Mouse (Mus musculus) hindbrain, embryonic 11.5 days (tissue): Measurements from ENCODE around the gene Nedd4. TPM values are rescaled to one million over a fixed set of nuclear protein-coding genes. Genes with fewer than 3 reads are reported as not detected.

Experiments
- ATAC-seq: fragments of 200-750 bp; cut with Nextera tagmentation; 2 replicates; pipeline ENCODE4 v1.8.0; 2017; ENCODE audit warnings: mild to moderate bottlenecking, moderate TSS enrichment, moderate library complexity; ENCODE audit not compliant: low FRiP score
- DNase-seq: peaks from one replicate; pipeline ENCODE4 v3.0.0-alpha.2; 2015; ENCODE audit warnings: low spot score
- H3K27ac ChIP-seq: fragments of 300-500 bp; sonication (generic); 2 replicates; pipeline ENCODE4 v1.5.1; 2014; ENCODE audit warnings: mild to moderate bottlenecking, low read depth, low read length
- H3K27me3 ChIP-seq: fragments of 300-500 bp; sonication (generic); 2 replicates; pipeline ENCODE4 v1.6.1; 2014; ENCODE audit warnings: mild to moderate bottlenecking, low read length, moderate library complexity, mixed read lengths; ENCODE audit not compliant: control insufficient read depth, insufficient read depth
- H3K36me3 ChIP-seq: fragments of 300-500 bp; sonication (generic); 2 replicates; pipeline ENCODE4 v1.6.1; 2014; ENCODE audit warnings: mild to moderate bottlenecking, low read length, moderate library complexity, mixed read lengths; ENCODE audit not compliant: control insufficient read depth, insufficient read depth
- H3K4me1 ChIP-seq: fragments of 300-500 bp; sonication (generic); replicated peaks from 2 replicates; pipeline ENCODE4 v1.6.1; 2014; ENCODE audit warnings: low read length, mixed read lengths; ENCODE audit not compliant: control insufficient read depth, insufficient read depth
- H3K4me2 ChIP-seq: fragments of 300-500 bp; sonication (generic); replicated peaks from 2 replicates; pipeline ENCODE4 v1.6.1; 2014; ENCODE audit warnings: mild to moderate bottlenecking, low read depth, low read length
- H3K4me3 ChIP-seq: fragments of 300-500 bp; sonication (generic); 2 replicates; pipeline ENCODE4 v1.5.1; 2014; ENCODE audit warnings: low read depth, low read length
- H3K9ac ChIP-seq: fragments of 300-500 bp; sonication (generic); 2 replicates; pipeline ENCODE4 v1.6.1; 2014; ENCODE audit warnings: low read depth, low read length
- H3K9me3 ChIP-seq: fragments of 300-500 bp; sonication (generic); 2 replicates; pipeline ENCODE4 v1.6.1; 2016; ENCODE audit warnings: low read length; ENCODE audit not compliant: control insufficient read depth
- WGBS: fragments of 180-500 bp; shearing (Covaris S2); extraction: QIAGEN DNeasy Blood & Tissue Kit; methylation state at CpG from one replicate; pipeline ENCODE4 v1.1.7; 2014; 5-methylcytosine and 5-hydroxymethylcytosine counted together
- polyA plus RNA-seq: library from polyadenylated mRNA; unstranded; fragments of >200 nt; fragmentation: Nextera tagmentation; extraction: Ambion mirVana; gene quantifications from 2 replicates; pipeline ENCODE4 v1.2.1, GENCODE M21; 2014

Gene Nedd4
- polyA plus RNA-seq, 1 experiment from 2014 or later: 708 TPM

- no peaks in the 10 kb centered on the region for H3K4me1 ChIP-seq
- WGBS: 98% methylated on average over 2 of the region's 2 CpGs
- H3K9ac ChIP-seq: no peak overlapping the region
- H3K27ac ChIP-seq: no peak overlapping the region
- H3K36me3 ChIP-seq: 0 out of 2 replicates have a peak, but pooled peaks cover 6% of the 10 kb centered on the region
- no peak overlapping the region for H3K4me2 ChIP-seq
- ATAC-seq (no peak), DNase-seq (no peak)
- no peak overlapping the region for H3K4me3 ChIP-seq
- no peaks in the 10 kb centered on the region for H3K9me3 ChIP-seq
- H3K27me3 ChIP-seq: no peaks in the 10 kb centered on the region
Measured at GRCm38 (mm10) chr9:72707999-72708398, 45.9 kb downstream of the Nedd4 start.

GRCm38 (mm10) chr9:72708690-72709089 lies 46.5 kb downstream of the Nedd4 start:
- Histone ChIP-seq H3K4me1 (no peaks in the 10 kb centered on the region), H3K27ac (no peak overlapping the region), H3K9me3 (no peaks in the 10 kb centered on the region), H3K27me3 (no peaks in the 10 kb centered on the region), H3K9ac (no peak overlapping the region), H3K36me3 (peaks cover 5% of the 10 kb centered on the region; the same call in 1 of the 2 replicates), H3K4me2 (no peak overlapping the region), H3K4me3 (no peak overlapping the region)
- ATAC-seq (no peak), DNase-seq (no peak)
- WGBS: 90% methylated on average over 5 of the region's 5 CpGs

GRCm38 (mm10) chr9:72710060-72710459 lies 47.9 kb downstream of the Nedd4 start:
- ATAC-seq: no peak
- H3K4me2 ChIP-seq: no peak overlapping the region
- DNase-seq: no peak
- H3K4me1 ChIP-seq: no peaks in the 10 kb centered on the region
- WGBS: 82% methylated on average over 5 of the region's 5 CpGs
- no peaks in the 10 kb centered on the region for H3K27me3 ChIP-seq
- H3K4me3 ChIP-seq: no peak overlapping the region
- peaks cover 10% of the 10 kb centered on the region; the same call in 1 of the 2 replicates for H3K36me3 ChIP-seq
- H3K27ac ChIP-seq: no peak overlapping the region
- no peak overlapping the region for H3K9ac ChIP-seq
- H3K9me3 ChIP-seq: no peaks in the 10 kb centered on the region

- no peak overlapping the region for H3K4me2 ChIP-seq
- no peaks in the 10 kb centered on the region for H3K27me3 ChIP-seq
- WGBS: 91% methylated on average over 4 of the region's 4 CpGs
- H3K4me3 ChIP-seq: no peak overlapping the region
- no peak overlapping the region for H3K27ac ChIP-seq
- no peak overlapping the region for H3K9ac ChIP-seq
- ATAC-seq (no peak), DNase-seq (no peak)
- H3K9me3 ChIP-seq: no peaks in the 10 kb centered on the region
- no peaks in the 10 kb centered on the region for H3K4me1 ChIP-seq
- H3K36me3 ChIP-seq: peaks cover 23% of the 10 kb centered on the region
Measured at GRCm38 (mm10) chr9:72714945-72715344, 52.8 kb downstream of the Nedd4 start.

- DNase-seq (no peak), ATAC-seq (no peak)
- no peaks in the 10 kb centered on the region for H3K9me3 ChIP-seq
- 97% methylated on average over 7 of the region's 7 CpGs for WGBS
- no peak overlapping the region for H3K4me3 ChIP-seq
- H3K36me3 ChIP-seq: peaks cover 26% of the 10 kb centered on the region
- no peaks in the 10 kb centered on the region for H3K4me1 ChIP-seq
- no peaks in the 10 kb centered on the region for H3K27me3 ChIP-seq
- H3K4me2 ChIP-seq: no peak overlapping the region
- no peak overlapping the region for H3K9ac ChIP-seq
- H3K27ac ChIP-seq: no peak overlapping the region
Measured at GRCm38 (mm10) chr9:72716200-72716599, 54.1 kb downstream of the Nedd4 start.

- no peaks in the 10 kb centered on the region for H3K9me3 ChIP-seq
- DNase-seq: no peak
- WGBS: 97% methylated on average over 4 of the region's 4 CpGs
- H3K27ac ChIP-seq: no peak overlapping the region
- no peak overlapping the region for H3K4me3 ChIP-seq
- peaks cover 34% of the 10 kb centered on the region for H3K36me3 ChIP-seq
- no peaks in the 10 kb centered on the region for H3K4me1 ChIP-seq
- no peak overlapping the region for H3K4me2 ChIP-seq
- ATAC-seq: no peak
- H3K9ac ChIP-seq: no peak overlapping the region
- H3K27me3 ChIP-seq: no peaks in the 10 kb centered on the region
Measured at GRCm38 (mm10) chr9:72719143-72719542, 57.0 kb downstream of the Nedd4 start.

- Histone ChIP-seq H3K27ac (no peak overlapping the region), H3K4me3 (no peak overlapping the region), H3K36me3 (peaks cover 40% of the 10 kb centered on the region), H3K9ac (no peak overlapping the region), H3K4me2 (no peak overlapping the region), H3K9me3 (no peaks in the 10 kb centered on the region), H3K27me3 (no peaks in the 10 kb centered on the region), H3K4me1 (no peaks in the 10 kb centered on the region)
- WGBS: 93% methylated on average over 14 of the region's 14 CpGs
- DNase-seq (no peak), ATAC-seq (no peak)
Measured at GRCm38 (mm10) chr9:72721221-72721620, 59.1 kb downstream of the Nedd4 start.

- ATAC-seq (no peak), DNase-seq (no peak)
- 99% methylated on average over 3 of the region's 3 CpGs for WGBS
- Histone ChIP-seq H3K9ac (no peak overlapping the region), H3K4me2 (no peak overlapping the region), H3K9me3 (no peaks in the 10 kb centered on the region), H3K36me3 (peaks cover 37% of the 10 kb centered on the region), H3K4me3 (no peak overlapping the region), H3K27ac (no peak overlapping the region), H3K4me1 (no peaks in the 10 kb centered on the region), H3K27me3 (no peaks in the 10 kb centered on the region)
Measured at GRCm38 (mm10) chr9:72722622-72723021, 60.5 kb downstream of the Nedd4 start.

- Histone ChIP-seq H3K27ac (no peak overlapping the region), H3K27me3 (no peaks in the 10 kb centered on the region), H3K9me3 (no peaks in the 10 kb centered on the region), H3K4me3 (no peak overlapping the region), H3K36me3 (peaks cover 32% of the 10 kb centered on the region), H3K4me2 (no peak overlapping the region), H3K4me1 (no peaks in the 10 kb centered on the region), H3K9ac (no peak overlapping the region)
- no peak for DNase-seq
- ATAC-seq: no peak
- WGBS: 87% methylated on average over 8 of the region's 8 CpGs
Measured at GRCm38 (mm10) chr9:72724491-72725221, 62.5 kb downstream of the Nedd4 start.
